Mouse (Mus musculus): ENCODE results near the gene Dnah17. TPM values are rescaled to one million over a fixed set of nuclear protein-coding genes. Genes with fewer than 3 reads are reported as not detected.

Dnah17 gene
- total RNA-seq, 2 experiments from 2014 or later = 0.03 TPM; not detected in 1

GRCm38 (mm10) chr11:118143731-118144130 is 13.3 kb upstream of the Dnah17 start:
- DNase-seq = no peak

GRCm38 (mm10) chr11:118142547-118143165 is 12.2 kb upstream of the Dnah17 start:
- no peak for DNase-seq

- no peak for DNase-seq
These were observed 10.5 kb upstream of the Dnah17 start for GRCm38 (mm10) chr11:118140771-118141565.

- no peak for DNase-seq
These were observed 7.9 kb upstream of the Dnah17 start for GRCm38 (mm10) chr11:118138347-118138746.

- DNase-seq = no peak
These were observed 5.8 kb upstream of the Dnah17 start for GRCm38 (mm10) chr11:118136172-118136632.

- DNase-seq = no peak
These were observed 4.8 kb upstream of the Dnah17 start for GRCm38 (mm10) chr11:118135271-118135670.

GRCm38 (mm10) chr11:118133752-118134169 is 3.3 kb upstream of the Dnah17 start:
- peak; percentile 44 to 60 for DNase-seq

GRCm38 (mm10) chr11:118133133-118133751 is 2.8 kb upstream of the Dnah17 start:
- peak in 1 of 2 experiments; percentile 18 for DNase-seq

GRCm38 (mm10) chr11:118132136-118132535 is 1.7 kb upstream of the Dnah17 start:
- peak; percentile 36 to 53 for DNase-seq

GRCm38 (mm10) chr11:118129812-118130211 is 622 bp downstream of the Dnah17 start:
- no peak for DNase-seq

- DNase-seq = no peak
These were observed 8.8 kb downstream of the Dnah17 start for GRCm38 (mm10) chr11:118121592-118121991.

- DNase-seq = no peak
These were observed 11.7 kb downstream of the Dnah17 start for GRCm38 (mm10) chr11:118118777-118119176.

- no peak for DNase-seq
These were observed 15.8 kb downstream of the Dnah17 start for GRCm38 (mm10) chr11:118114581-118115110.

GRCm38 (mm10) chr11:118113516-118114205 is 16.8 kb downstream of the Dnah17 start:
- no peak for DNase-seq

GRCm38 (mm10) chr11:118104001-118104400 is 26.4 kb downstream of the Dnah17 start:
- peak; percentile 83 to 88 for DNase-seq

GRCm38 (mm10) chr11:118103383-118103782 is 27.1 kb downstream of the Dnah17 start:
- no peak for DNase-seq

- DNase-seq = peak; percentile 88 to 92
These were observed 27.6 kb downstream of the Dnah17 start for GRCm38 (mm10) chr11:118102838-118103237.

- DNase-seq = no peak
These were observed 29.3 kb downstream of the Dnah17 start for GRCm38 (mm10) chr11:118101133-118101532.

- no peak for DNase-seq
These were observed 33.7 kb downstream of the Dnah17 start for GRCm38 (mm10) chr11:118096736-118097135.

GRCm38 (mm10) chr11:118095004-118095403 is 35.4 kb downstream of the Dnah17 start:
- no peak for DNase-seq

- no peak for DNase-seq
These were observed 39.3 kb downstream of the Dnah17 start for GRCm38 (mm10) chr11:118091002-118091670.

All from adrenal gland, postnatal 36 days (tissue).